Mouse (Mus musculus): ENCODE measurements around the gene Grm4. TPM values are rescaled to one million over a fixed set of nuclear protein-coding genes. Genes with fewer than 3 reads are reported as not detected.

The Grm4 gene
- polyA plus RNA-seq, 1 experiment from 2014 or later: 0.22 TPM

DNA sequence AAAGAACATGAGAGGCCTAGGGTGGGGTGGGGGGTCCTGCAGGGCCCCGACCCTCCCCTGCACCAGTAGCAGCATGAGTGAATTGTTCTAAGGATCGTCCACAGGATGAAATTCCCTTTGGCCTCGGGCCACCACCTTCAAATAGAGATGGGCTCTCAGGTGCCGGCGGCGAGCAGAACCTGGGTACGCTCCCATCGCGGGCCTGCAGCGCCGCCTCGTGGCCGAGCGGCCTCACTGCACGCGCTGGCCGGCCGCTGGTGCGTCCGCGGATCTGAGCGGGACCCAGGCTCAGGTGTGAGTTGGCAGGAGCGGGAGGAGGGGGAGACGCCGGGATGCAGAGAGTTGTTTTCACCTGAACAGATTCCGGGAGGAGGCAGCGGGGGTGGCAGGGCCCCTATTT lies 646 bp downstream of the Grm4 start:
- peaks cover 37% of the 10 kb centered on the region for H3K27me3 ChIP-seq (replicated peaks; ENCODE audit: control insufficient read depth, insufficient read depth, low read length)
- H3K4me2 ChIP-seq (ENCODE audit: low read length): no peak overlapping the region
- no peaks in the 10 kb centered on the region for H3K36me3 ChIP-seq (ENCODE audit: control insufficient read depth, insufficient read depth, low read length)
- 1% methylated on average over 27 of the region's 27 CpGs for WGBS
- H3K27ac ChIP-seq (ENCODE audit: low read depth): no peak overlapping the region
- no peaks in the 10 kb centered on the region for H3K4me1 ChIP-seq (replicated peaks; ENCODE audit: control insufficient read depth, insufficient read depth, low read length)
- H3K9me3 ChIP-seq (ENCODE audit: control insufficient read depth, low read length): no peaks in the 10 kb centered on the region
- ATAC-seq (replicated peaks; ENCODE audit: low FRiP score, low TSS enrichment, low read depth) (no peak), DNase-seq (ENCODE audit: low spot score) (peak; percentile 84)
- H3K9ac ChIP-seq (ENCODE audit: low read length): no peak overlapping the region
- no peak overlapping the region for H3K4me3 ChIP-seq (ENCODE audit: low read depth, low read length)

DNA sequence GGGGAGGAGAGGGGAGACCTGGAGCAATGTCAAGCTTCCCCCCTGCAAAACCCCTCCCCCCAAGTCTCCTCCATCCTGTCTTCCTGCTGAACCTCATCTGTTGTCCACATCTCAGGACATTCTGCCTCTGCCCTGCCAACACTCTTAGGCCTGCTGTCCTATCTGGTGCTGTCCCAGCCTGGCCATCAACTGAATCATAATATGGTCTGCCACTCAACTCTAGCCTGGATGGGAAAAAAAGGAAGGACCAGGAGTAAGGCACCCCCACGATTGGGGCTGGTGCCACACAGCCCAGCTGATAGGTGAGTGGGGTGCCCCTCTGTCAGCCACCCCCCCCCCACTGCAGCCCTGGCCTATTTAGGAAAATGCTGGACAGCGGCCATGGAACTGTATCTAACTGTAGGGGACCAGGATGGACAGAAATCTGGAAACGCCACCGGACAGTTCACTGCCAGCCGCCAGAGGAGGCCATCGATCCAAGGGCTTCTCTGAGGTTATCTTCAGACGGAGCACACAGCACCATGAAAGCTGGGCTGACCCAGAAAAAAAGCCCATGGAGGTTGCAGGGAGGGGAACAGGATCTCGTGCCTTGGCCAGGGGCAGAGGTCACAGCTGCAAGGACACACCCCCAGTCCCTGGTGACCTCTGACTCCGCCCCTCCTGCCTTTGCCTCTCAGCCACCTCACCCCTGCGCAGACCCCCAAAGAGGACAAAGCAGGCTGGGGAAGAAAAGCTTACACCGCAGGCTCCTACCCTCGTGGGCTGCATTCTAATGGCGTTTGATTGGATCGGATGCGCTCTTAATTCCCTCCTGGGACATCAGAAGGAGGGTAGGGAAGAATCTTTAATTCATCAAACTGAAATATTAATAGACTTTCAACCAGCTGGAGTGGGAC lies 2.3 kb downstream of the Grm4 start:
- H3K4me1 ChIP-seq (replicated peaks; ENCODE audit: control insufficient read depth, insufficient read depth, low read length): no peaks in the 10 kb centered on the region; the same call in 1 of the 2 replicates
- H3K36me3 ChIP-seq (ENCODE audit: control insufficient read depth, insufficient read depth, low read length): no peaks in the 10 kb centered on the region
- DNase-seq (ENCODE audit: low spot score) (no peak), ATAC-seq (replicated peaks; ENCODE audit: low FRiP score, low TSS enrichment, low read depth) (no peak)
- WGBS: 46% methylated on average over 15 of the region's 15 CpGs
- H3K4me3 ChIP-seq (ENCODE audit: low read depth, low read length): no peak overlapping the region
- no peaks in the 10 kb centered on the region for H3K9me3 ChIP-seq (ENCODE audit: control insufficient read depth, low read length)
- H3K27me3 ChIP-seq (replicated peaks; ENCODE audit: control insufficient read depth, insufficient read depth, low read length): peaks cover 53% of the 10 kb centered on the region
- H3K9ac ChIP-seq (ENCODE audit: low read length): no peak overlapping the region
- no peak overlapping the region for H3K4me2 ChIP-seq (ENCODE audit: low read length)
- H3K27ac ChIP-seq (ENCODE audit: low read depth): no peak overlapping the region

DNA sequence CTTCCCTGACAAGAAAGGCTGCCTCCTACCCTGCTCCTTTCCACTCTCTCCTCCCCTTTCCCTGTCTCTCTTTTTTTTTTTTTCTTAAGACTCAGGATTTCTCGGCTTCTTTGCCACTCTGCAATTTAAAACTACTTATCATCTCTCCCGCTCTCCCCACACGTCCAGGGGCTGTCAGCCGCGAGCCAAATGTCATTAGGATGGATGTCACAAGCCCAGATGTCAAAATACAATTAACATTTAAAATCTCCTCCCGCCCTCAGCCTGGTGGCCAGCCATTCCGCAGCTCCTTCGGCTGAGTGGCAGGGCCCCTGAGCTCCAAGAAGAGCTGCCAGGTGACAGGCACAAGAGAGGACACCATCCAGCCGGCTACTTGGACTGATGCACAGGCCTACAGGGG lies 2.9 kb downstream of the Grm4 start:
- ATAC-seq (replicated peaks; ENCODE audit: low FRiP score, low TSS enrichment, low read depth): no peak
- H3K27me3 ChIP-seq (replicated peaks; ENCODE audit: control insufficient read depth, insufficient read depth, low read length): peaks cover 60% of the 10 kb centered on the region

DNA sequence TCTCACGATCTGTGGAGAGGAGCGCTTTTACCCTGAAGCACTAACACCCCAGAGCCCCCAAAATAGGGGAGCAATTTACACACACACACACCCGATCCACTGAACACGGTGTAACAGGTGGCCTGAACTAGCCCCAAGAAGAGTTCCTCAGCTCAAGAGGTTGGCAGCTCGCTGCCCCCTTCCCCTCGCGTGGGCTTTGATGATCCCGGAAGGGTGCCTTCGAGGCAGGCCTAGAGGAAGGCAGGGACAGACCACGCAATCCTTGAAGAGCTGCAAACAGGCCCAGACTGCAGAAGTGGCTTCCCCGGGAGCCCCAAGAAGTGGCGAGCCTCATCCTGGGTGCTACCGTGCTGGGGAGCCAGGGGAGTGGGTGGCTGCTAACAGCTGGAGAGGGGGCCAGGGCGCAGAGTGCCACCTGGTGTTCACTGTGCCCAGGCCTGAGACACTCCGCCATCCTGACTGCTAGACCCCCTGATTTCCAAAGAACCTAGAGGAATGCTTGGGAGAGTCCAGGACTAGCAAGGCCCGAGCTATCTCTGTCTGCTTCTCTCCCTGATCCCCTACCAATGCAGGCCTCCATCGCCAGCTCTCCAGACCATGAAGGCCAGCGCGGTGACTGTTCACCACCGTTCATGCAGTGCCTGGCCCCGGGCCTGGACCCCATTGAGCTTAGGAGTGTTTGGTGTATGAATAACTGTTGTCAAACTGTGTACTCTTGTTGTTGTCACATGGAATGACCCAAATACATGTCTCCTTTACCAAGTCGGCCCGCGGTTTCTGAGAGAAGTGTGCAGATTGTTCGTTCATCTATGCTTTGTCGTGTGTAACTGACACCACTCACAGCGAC lies 7.1 kb downstream of the Grm4 start:
- H3K36me3 ChIP-seq (ENCODE audit: control insufficient read depth, insufficient read depth, low read length): no peaks in the 10 kb centered on the region
- H3K9ac ChIP-seq (ENCODE audit: low read length): no peak overlapping the region
- WGBS: 35% methylated on average over 27 of the region's 27 CpGs
- no peak for ATAC-seq (replicated peaks; ENCODE audit: low FRiP score, low TSS enrichment, low read depth)
- peaks cover 12% of the 10 kb centered on the region; the same call in 1 of the 2 replicates for H3K4me1 ChIP-seq (replicated peaks; ENCODE audit: control insufficient read depth, insufficient read depth, low read length)
- H3K4me2 ChIP-seq (ENCODE audit: low read length): no peak overlapping the region; the same call in 1 of the 2 replicates
- H3K27ac ChIP-seq (ENCODE audit: low read depth): no peak overlapping the region
- peak; percentile 61 for DNase-seq (ENCODE audit: low spot score)
- H3K9me3 ChIP-seq (ENCODE audit: control insufficient read depth, low read length): no peaks in the 10 kb centered on the region
- H3K4me3 ChIP-seq (ENCODE audit: low read depth, low read length): peak overlapping the region; percentile 52; the same call in 1 of the 2 replicates
- H3K27me3 ChIP-seq (replicated peaks; ENCODE audit: control insufficient read depth, insufficient read depth, low read length): peaks cover 80% of the 10 kb centered on the region

More for the DNA sequence above, 2.9 kb downstream of the Grm4 start:
- Histone ChIP-seq H3K4me3 (ENCODE audit: low read depth, low read length) (no peak overlapping the region), H3K9ac (ENCODE audit: low read length) (no peak overlapping the region), H3K27ac (ENCODE audit: low read depth) (no peak overlapping the region), H3K4me2 (ENCODE audit: low read length) (no peak overlapping the region), H3K9me3 (ENCODE audit: control insufficient read depth, low read length) (no peaks in the 10 kb centered on the region), H3K4me1 (replicated peaks; ENCODE audit: control insufficient read depth, insufficient read depth, low read length) (peaks cover 3% of the 10 kb centered on the region; the same call in 1 of the 2 replicates), H3K36me3 (ENCODE audit: control insufficient read depth, insufficient read depth, low read length) (no peaks in the 10 kb centered on the region)
- no peak for DNase-seq (ENCODE audit: low spot score)
- 26% methylated on average over 9 of the region's 9 CpGs for WGBS

DNA sequence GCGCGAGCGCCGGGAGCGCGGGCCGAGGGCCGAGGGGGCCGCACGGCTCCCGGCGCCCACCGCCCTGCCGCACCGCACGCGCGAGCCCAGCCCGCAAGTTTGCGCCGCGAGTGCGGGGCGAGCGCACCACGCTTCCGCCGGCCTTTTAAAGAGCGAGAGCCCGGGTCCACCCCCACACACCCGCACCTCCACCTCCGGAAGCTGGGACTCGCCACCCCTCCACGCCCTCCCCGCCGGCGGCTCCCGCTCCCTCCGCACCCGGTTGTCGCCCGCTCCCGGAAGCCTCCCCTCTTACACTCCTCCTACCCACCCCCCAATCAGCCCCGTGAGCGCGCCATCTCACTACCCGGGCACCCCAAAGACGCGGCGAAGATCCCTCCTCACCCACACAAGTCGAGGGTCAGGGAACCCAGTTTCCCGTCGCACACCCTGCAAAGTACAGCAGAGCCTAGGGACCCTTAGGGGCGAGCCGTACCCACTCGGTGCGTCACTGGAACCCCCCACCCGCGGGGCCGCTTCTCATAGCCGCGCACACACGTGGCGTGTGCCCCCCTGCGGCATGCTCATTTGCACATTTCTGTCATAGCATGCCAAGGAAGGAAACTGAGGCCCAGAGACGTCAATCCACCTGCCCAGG lies 7.8 kb downstream of the Grm4 start:
- H3K4me2 ChIP-seq (ENCODE audit: low read length): peak overlapping the region; percentile 98
- H3K9me3 ChIP-seq (ENCODE audit: control insufficient read depth, low read length): no peaks in the 10 kb centered on the region
- H3K9ac ChIP-seq (ENCODE audit: low read length): peak overlapping the region; percentile 22; the same call in 1 of the 2 replicates
- DNase-seq (ENCODE audit: low spot score) (no peak), ATAC-seq (replicated peaks; ENCODE audit: low FRiP score, low TSS enrichment, low read depth) (0 out of 2 replicates have a peak, but pooled peaks have one; percentile 5)
- peaks cover 83% of the 10 kb centered on the region for H3K27me3 ChIP-seq (replicated peaks; ENCODE audit: control insufficient read depth, insufficient read depth, low read length)
- H3K27ac ChIP-seq (ENCODE audit: low read depth): no peak overlapping the region
- WGBS: 1% methylated on average over 51 of the region's 66 CpGs
- H3K36me3 ChIP-seq (ENCODE audit: control insufficient read depth, insufficient read depth, low read length): no peaks in the 10 kb centered on the region
- H3K4me1 ChIP-seq (replicated peaks; ENCODE audit: control insufficient read depth, insufficient read depth, low read length): peaks cover 12% of the 10 kb centered on the region; the same call in 1 of the 2 replicates
- peak overlapping the region; percentile 52 for H3K4me3 ChIP-seq (ENCODE audit: low read depth, low read length)

DNA sequence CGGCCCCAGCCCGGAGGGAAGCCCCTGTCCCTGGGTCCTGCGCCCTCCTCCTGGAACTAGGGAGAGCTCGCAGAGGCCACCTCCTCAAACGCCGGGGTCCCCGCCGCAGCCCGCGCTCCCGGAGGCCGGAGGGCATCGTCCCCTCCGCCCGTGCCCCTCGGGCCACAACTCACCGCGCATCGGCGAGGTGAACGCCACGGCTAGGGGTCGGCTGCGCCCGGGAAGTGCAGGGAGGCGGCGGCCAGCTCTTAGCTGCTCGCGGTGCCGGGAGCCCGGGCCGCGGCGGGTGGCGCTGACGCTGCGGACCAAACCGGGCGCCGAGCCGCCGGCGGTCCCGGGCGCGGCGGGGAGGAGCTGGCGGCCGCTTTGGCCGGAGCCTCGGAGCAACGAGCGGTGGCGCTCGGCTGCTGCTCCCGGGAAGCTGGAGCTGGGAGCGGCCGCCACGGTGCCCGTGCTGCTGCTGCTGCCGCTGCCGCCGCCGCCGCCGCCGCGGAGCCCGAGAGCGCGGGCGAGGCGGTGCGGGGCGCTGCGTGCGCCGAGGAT lies 8.5 kb downstream of the Grm4 start:
- H3K4me3 ChIP-seq (ENCODE audit: low read depth, low read length): peak overlapping the region; percentile 52
- peaks cover 87% of the 10 kb centered on the region for H3K27me3 ChIP-seq (replicated peaks; ENCODE audit: control insufficient read depth, insufficient read depth, low read length)
- H3K36me3 ChIP-seq (ENCODE audit: control insufficient read depth, insufficient read depth, low read length): no peaks in the 10 kb centered on the region
- no peak overlapping the region for H3K27ac ChIP-seq (ENCODE audit: low read depth)
- no peaks in the 10 kb centered on the region for H3K9me3 ChIP-seq (ENCODE audit: control insufficient read depth, low read length)
- H3K9ac ChIP-seq (ENCODE audit: low read length): peak overlapping the region; percentile 22; the same call in 1 of the 2 replicates
- peak overlapping the region; percentile 98 for H3K4me2 ChIP-seq (ENCODE audit: low read length)
- DNase-seq (ENCODE audit: low spot score): no peak
- ATAC-seq (replicated peaks; ENCODE audit: low FRiP score, low TSS enrichment, low read depth): no peak; the same call in 1 of the 2 replicates
- H3K4me1 ChIP-seq (replicated peaks; ENCODE audit: control insufficient read depth, insufficient read depth, low read length): peaks cover 12% of the 10 kb centered on the region; the same call in 1 of the 2 replicates
- WGBS: under 1% methylated on average over 59 of the region's 78 CpGs

DNA sequence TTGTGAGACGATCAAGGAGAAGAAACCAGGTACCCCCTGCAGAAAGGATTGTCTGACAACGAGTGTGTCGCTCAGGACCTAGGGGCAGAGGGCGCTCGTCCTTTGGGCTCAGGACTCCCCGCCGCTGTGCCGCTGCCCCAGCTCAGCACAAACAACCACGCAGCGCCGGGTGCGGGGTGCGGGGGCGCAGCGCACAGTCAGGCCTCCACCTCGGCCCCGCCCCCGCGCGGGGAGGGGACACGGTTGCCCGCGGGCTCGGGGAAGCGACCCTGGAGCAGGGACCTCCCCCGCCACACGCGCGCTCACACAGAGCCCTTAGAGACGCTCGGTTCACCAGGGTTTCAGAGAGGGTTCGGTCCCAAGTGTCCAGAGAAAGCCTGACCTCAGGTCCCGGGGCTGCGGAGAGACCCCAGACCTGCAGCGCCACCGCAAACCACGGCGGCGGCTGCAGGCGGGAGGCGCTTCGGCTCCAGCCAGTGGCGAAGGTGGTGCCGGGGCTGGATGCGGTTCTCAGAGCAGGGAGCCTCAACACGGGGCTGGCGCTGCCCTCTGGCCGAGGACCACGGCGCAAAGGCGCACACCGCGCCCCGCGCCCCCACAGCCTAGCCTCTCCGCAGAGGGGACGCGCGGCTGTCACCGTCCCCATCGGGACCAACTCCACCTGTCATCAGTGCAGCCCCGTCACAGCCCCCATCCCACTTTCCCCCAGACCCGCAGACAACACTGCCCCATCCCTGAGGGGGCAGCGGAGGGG lies 9.2 kb downstream of the Grm4 start:
- H3K4me3 ChIP-seq (ENCODE audit: low read depth, low read length): peak overlapping the region; percentile 52

More for the DNA sequence above, 9.2 kb downstream of the Grm4 start:
- H3K4me2 ChIP-seq (ENCODE audit: low read length): peak overlapping the region; percentile 98
- no peaks in the 10 kb centered on the region for H3K9me3 ChIP-seq (ENCODE audit: control insufficient read depth, low read length)
- DNase-seq (ENCODE audit: low spot score) (peak; percentile 63), ATAC-seq (replicated peaks; ENCODE audit: low FRiP score, low TSS enrichment, low read depth) (no peak)
- H3K9ac ChIP-seq (ENCODE audit: low read length): no peak overlapping the region
- H3K27ac ChIP-seq (ENCODE audit: low read depth): no peak overlapping the region
- peaks cover 12% of the 10 kb centered on the region; the same call in 1 of the 2 replicates for H3K4me1 ChIP-seq (replicated peaks; ENCODE audit: control insufficient read depth, insufficient read depth, low read length)
- WGBS: 1% methylated on average over 62 of the region's 64 CpGs
- no peaks in the 10 kb centered on the region for H3K36me3 ChIP-seq (ENCODE audit: control insufficient read depth, insufficient read depth, low read length)
- peaks cover 87% of the 10 kb centered on the region for H3K27me3 ChIP-seq (replicated peaks; ENCODE audit: control insufficient read depth, insufficient read depth, low read length)

All from intestine, embryonic 14.5 days (tissue).